Mouse (Mus musculus): ENCODE results near the gene Copg1. TPM values are rescaled to one million over a fixed set of nuclear protein-coding genes. Genes with fewer than 3 reads are reported as not detected.

Copg1 gene
- polyA plus RNA-seq, 1 experiment from 2014 or later: 171 TPM

- no peak overlapping the region for H3K4me2 ChIP-seq (ENCODE audit: low read depth, low read length)
- ATAC-seq (ENCODE audit: insufficient read depth, low FRiP score): no peak
- H3K4me3 ChIP-seq (replicated peaks; ENCODE audit: low read length): no peak overlapping the region
- 57% methylated on average over 4 of the region's 4 CpGs for WGBS
- no peaks in the 10 kb centered on the region for H3K9me3 ChIP-seq (replicated peaks; ENCODE audit: control insufficient read depth, low read length)
- H3K27ac ChIP-seq (ENCODE audit: low read length): no peak overlapping the region
- H3K36me3 ChIP-seq (ENCODE audit: control insufficient read depth, insufficient read depth, low read length): no peaks in the 10 kb centered on the region
- no peak overlapping the region for H3K9ac ChIP-seq (ENCODE audit: low read length)
- no peaks in the 10 kb centered on the region for H3K27me3 ChIP-seq (ENCODE audit: control insufficient read depth, insufficient read depth, low read length)
- no peaks in the 10 kb centered on the region for H3K4me1 ChIP-seq (ENCODE audit: control insufficient read depth, insufficient read depth, low read length)
Observed at GRCm38 (mm10) chr6:87882816-87883215, 4.8 kb upstream of the Copg1 start.

GRCm38 (mm10) chr6:87886721-87887120 lies 893 bp upstream of the Copg1 start:
- Histone ChIP-seq H3K36me3 (ENCODE audit: control insufficient read depth, insufficient read depth, low read length) (peaks cover 17% of the 10 kb centered on the region; the same call in 1 of the 2 replicates), H3K9ac (ENCODE audit: low read length) (no peak overlapping the region), H3K4me2 (ENCODE audit: low read depth, low read length) (no peak overlapping the region), H3K4me3 (replicated peaks; ENCODE audit: low read length) (no peak overlapping the region), H3K9me3 (replicated peaks; ENCODE audit: control insufficient read depth, low read length) (no peaks in the 10 kb centered on the region), H3K4me1 (ENCODE audit: control insufficient read depth, insufficient read depth, low read length) (peaks cover 9% of the 10 kb centered on the region), H3K27ac (ENCODE audit: low read length) (0 out of 2 replicates have a peak overlapping the region, but pooled peaks have one; percentile 4), H3K27me3 (ENCODE audit: control insufficient read depth, insufficient read depth, low read length) (no peaks in the 10 kb centered on the region)
- no peak for ATAC-seq (ENCODE audit: insufficient read depth, low FRiP score)
- 47% methylated on average over 1 of the region's 1 CpGs for WGBS

GRCm38 (mm10) chr6:87893931-87894330 lies 6.3 kb downstream of the Copg1 start:
- Histone ChIP-seq H3K36me3 (ENCODE audit: control insufficient read depth, insufficient read depth, low read length) (peaks cover 33% of the 10 kb centered on the region), H3K27me3 (ENCODE audit: control insufficient read depth, insufficient read depth, low read length) (no peaks in the 10 kb centered on the region), H3K9ac (ENCODE audit: low read length) (no peak overlapping the region), H3K4me1 (ENCODE audit: control insufficient read depth, insufficient read depth, low read length) (peaks cover 3% of the 10 kb centered on the region), H3K4me3 (replicated peaks; ENCODE audit: low read length) (no peak overlapping the region), H3K27ac (ENCODE audit: low read length) (no peak overlapping the region), H3K4me2 (ENCODE audit: low read depth, low read length) (no peak overlapping the region), H3K9me3 (replicated peaks; ENCODE audit: control insufficient read depth, low read length) (no peaks in the 10 kb centered on the region)
- no peak for ATAC-seq (ENCODE audit: insufficient read depth, low FRiP score)
- 91% methylated on average over 7 of the region's 7 CpGs for WGBS

- Histone ChIP-seq H3K27me3 (ENCODE audit: control insufficient read depth, insufficient read depth, low read length) (no peaks in the 10 kb centered on the region), H3K4me3 (replicated peaks; ENCODE audit: low read length) (no peak overlapping the region), H3K4me1 (ENCODE audit: control insufficient read depth, insufficient read depth, low read length) (no peaks in the 10 kb centered on the region), H3K27ac (ENCODE audit: low read length) (no peak overlapping the region), H3K9me3 (replicated peaks; ENCODE audit: control insufficient read depth, low read length) (no peaks in the 10 kb centered on the region), H3K36me3 (ENCODE audit: control insufficient read depth, insufficient read depth, low read length) (peaks cover 37% of the 10 kb centered on the region), H3K9ac (ENCODE audit: low read length) (no peak overlapping the region), H3K4me2 (ENCODE audit: low read depth, low read length) (no peak overlapping the region)
- WGBS: 84% methylated on average over 10 of the region's 10 CpGs
- peak; percentile 59; the same call in 1 of the 2 replicates for ATAC-seq (ENCODE audit: insufficient read depth, low FRiP score)
Observed at GRCm38 (mm10) chr6:87898028-87898427, 10.4 kb downstream of the Copg1 start.

- WGBS: 73% methylated on average over 5 of the region's 5 CpGs
Observed at GRCm38 (mm10) chr6:87906632-87907031, 19.0 kb downstream of the Copg1 start.

GRCm38 (mm10) chr6:87909181-87909580 lies 21.6 kb downstream of the Copg1 start:
- H3K4me2 ChIP-seq (ENCODE audit: low read depth, low read length): no peak overlapping the region
- H3K9ac ChIP-seq (ENCODE audit: low read length): no peak overlapping the region
- H3K9me3 ChIP-seq (replicated peaks; ENCODE audit: control insufficient read depth, low read length): no peaks in the 10 kb centered on the region
- no peaks in the 10 kb centered on the region for H3K27me3 ChIP-seq (ENCODE audit: control insufficient read depth, insufficient read depth, low read length)
- H3K27ac ChIP-seq (ENCODE audit: low read length): no peak overlapping the region
- WGBS: 92% methylated on average over 6 of the region's 6 CpGs
- peaks cover 30% of the 10 kb centered on the region for H3K36me3 ChIP-seq (ENCODE audit: control insufficient read depth, insufficient read depth, low read length)
- no peaks in the 10 kb centered on the region for H3K4me1 ChIP-seq (ENCODE audit: control insufficient read depth, insufficient read depth, low read length)
- H3K4me3 ChIP-seq (replicated peaks; ENCODE audit: low read length): no peak overlapping the region
- no peak for ATAC-seq (ENCODE audit: insufficient read depth, low FRiP score)

More at GRCm38 (mm10) chr6:87906632-87907031, 19.0 kb downstream of the Copg1 start:
- Histone ChIP-seq H3K4me3 (replicated peaks; ENCODE audit: low read length) (no peak overlapping the region), H3K9ac (ENCODE audit: low read length) (no peak overlapping the region), H3K4me1 (ENCODE audit: control insufficient read depth, insufficient read depth, low read length) (no peaks in the 10 kb centered on the region), H3K4me2 (ENCODE audit: low read depth, low read length) (no peak overlapping the region), H3K9me3 (replicated peaks; ENCODE audit: control insufficient read depth, low read length) (no peaks in the 10 kb centered on the region), H3K27me3 (ENCODE audit: control insufficient read depth, insufficient read depth, low read length) (no peaks in the 10 kb centered on the region), H3K27ac (ENCODE audit: low read length) (no peak overlapping the region), H3K36me3 (ENCODE audit: control insufficient read depth, insufficient read depth, low read length) (peaks cover 41% of the 10 kb centered on the region)
- ATAC-seq (ENCODE audit: insufficient read depth, low FRiP score): no peak

- 81% methylated on average over 6 of the region's 6 CpGs for WGBS
- Histone ChIP-seq H3K4me3 (replicated peaks; ENCODE audit: low read length) (no peak overlapping the region), H3K4me2 (ENCODE audit: low read depth, low read length) (no peak overlapping the region), H3K27ac (ENCODE audit: low read length) (no peak overlapping the region), H3K27me3 (ENCODE audit: control insufficient read depth, insufficient read depth, low read length) (no peaks in the 10 kb centered on the region), H3K9ac (ENCODE audit: low read length) (no peak overlapping the region), H3K9me3 (replicated peaks; ENCODE audit: control insufficient read depth, low read length) (no peaks in the 10 kb centered on the region), H3K4me1 (ENCODE audit: control insufficient read depth, insufficient read depth, low read length) (peaks cover 16% of the 10 kb centered on the region), H3K36me3 (ENCODE audit: control insufficient read depth, insufficient read depth, low read length) (peaks cover 17% of the 10 kb centered on the region)
- no peak for ATAC-seq (ENCODE audit: insufficient read depth, low FRiP score)
Observed at GRCm38 (mm10) chr6:87911559-87911958, 23.9 kb downstream of the Copg1 start.

GRCm38 (mm10) chr6:87913661-87914325 lies 26.2 kb downstream of the Copg1 start, which contains the start of gene Hmces:
TSS of gene Hmces (plus strand) at chr6:87913935.
- peaks cover 16% of the 10 kb centered on the region for H3K4me1 ChIP-seq (ENCODE audit: control insufficient read depth, insufficient read depth, low read length)
- H3K9ac ChIP-seq (ENCODE audit: low read length): peak within 1 kb of the TSS; percentile 93
- peak within 1 kb of the TSS; percentile 97 for H3K4me3 ChIP-seq (replicated peaks; ENCODE audit: low read length)
- ATAC-seq (ENCODE audit: insufficient read depth, low FRiP score): peak; percentile 92
- peaks cover 23% of the 10 kb centered on the region for H3K36me3 ChIP-seq (ENCODE audit: control insufficient read depth, insufficient read depth, low read length)
- peak within 1 kb of the TSS; percentile 88 for H3K4me2 ChIP-seq (ENCODE audit: low read depth, low read length)
- under 1% methylated on average over 60 of the region's 62 CpGs for WGBS
- H3K27ac ChIP-seq (ENCODE audit: low read length): peak within 1 kb of the TSS; percentile 91
- no peaks in the 10 kb centered on the region for H3K27me3 ChIP-seq (ENCODE audit: control insufficient read depth, insufficient read depth, low read length)
- H3K9me3 ChIP-seq (replicated peaks; ENCODE audit: control insufficient read depth, low read length): no peaks in the 10 kb centered on the region

GRCm38 (mm10) chr6:87914326-87915102 lies 26.9 kb downstream of the Copg1 start:
- no peaks in the 10 kb centered on the region for H3K27me3 ChIP-seq (ENCODE audit: control insufficient read depth, insufficient read depth, low read length)
- peak; percentile 57 for ATAC-seq (ENCODE audit: insufficient read depth, low FRiP score)
- peak overlapping the region; percentile 91 for H3K27ac ChIP-seq (ENCODE audit: low read length)
- H3K4me3 ChIP-seq (replicated peaks; ENCODE audit: low read length): peak overlapping the region; percentile 97
- WGBS: 2% methylated on average over 35 of the region's 35 CpGs
- peak overlapping the region; percentile 88 for H3K4me2 ChIP-seq (ENCODE audit: low read depth, low read length)
- H3K9ac ChIP-seq (ENCODE audit: low read length): peak overlapping the region; percentile 93
- peaks cover 16% of the 10 kb centered on the region for H3K4me1 ChIP-seq (ENCODE audit: control insufficient read depth, insufficient read depth, low read length)
- peaks cover 21% of the 10 kb centered on the region for H3K36me3 ChIP-seq (ENCODE audit: control insufficient read depth, insufficient read depth, low read length)
- H3K9me3 ChIP-seq (replicated peaks; ENCODE audit: control insufficient read depth, low read length): no peaks in the 10 kb centered on the region
